Mouse (Mus musculus) MEL (cell line): ENCODE data around the gene Cyp1a2. TPM values are rescaled to one million over a fixed set of nuclear protein-coding genes. Genes with fewer than 3 reads are reported as not detected.

Experiments
- DNase-seq: peaks from one replicate; pipeline ENCODE4 v3.0.0; 2011; ENCODE audit warnings: low read depth, low spot score
- H3K27ac ChIP-seq: 2 replicates; pipeline ENCODE4 v1.5.1; 2012; ENCODE audit warnings: low read depth, mild to moderate bottlenecking, control low read depth, low read length, moderate library complexity; ENCODE audit not compliant: control insufficient read depth
- H3K27me3 ChIP-seq, 2 experiments: fragments of 150-350 bp in 1 of 2; sonication (generic) in 1 of 2; 2 replicates each; pipeline ENCODE4 v1.6.1; 2012; ENCODE audit warnings: low read length in 2 of 2, mild to moderate bottlenecking in 2 of 2, improper control_type of control experiment in 1 of 2, moderate library complexity in 1 of 2; ENCODE audit not compliant: insufficient read depth in 2 of 2, control insufficient read depth in 1 of 2
- H3K36me3 ChIP-seq, 2 experiments: 2 replicates each; pipeline ENCODE4 v1.6.1; 2012 to 2014; ENCODE audit warnings: low read length in 2 of 2, improper control_type of control experiment in 1 of 2, inconsistent platforms in 1 of 2, mild to moderate bottlenecking in 1 of 2; ENCODE audit not compliant: insufficient read depth in 2 of 2, control insufficient read depth in 1 of 2
- H3K4me1 ChIP-seq, 2 experiments: fragments of 150-350 bp in 1 of 2; sonication (generic) in 1 of 2; 2 replicates each; pipeline ENCODE4 v1.6.1; 2012; ENCODE audit warnings: low read length in 2 of 2, improper control_type of control experiment in 1 of 2, mild to moderate bottlenecking in 1 of 2; ENCODE audit not compliant: insufficient read depth in 2 of 2, control insufficient read depth in 1 of 2
- H3K4me3 ChIP-seq, 2 experiments: fragments of 150-350 bp in 1 of 2; sonication (generic) in 1 of 2; 2 replicates each; pipeline ENCODE4 v1.5.1; 2012; ENCODE audit warnings: low read depth in 2 of 2, low read length in 2 of 2, mild to moderate bottlenecking in 2 of 2, moderate library complexity in 2 of 2, control low read depth in 1 of 2, improper control_type of control experiment in 1 of 2; ENCODE audit not compliant: control insufficient read depth in 1 of 2, insufficient read depth in 1 of 2
- H3K79me2 ChIP-seq: 2 replicates; pipeline ENCODE4 v1.6.1; 2012; ENCODE audit warnings: mild to moderate bottlenecking, low read length, moderate library complexity; ENCODE audit not compliant: control insufficient read depth, poor library complexity, insufficient read depth
- H3K9ac ChIP-seq: 2 replicates; pipeline ENCODE4 v1.6.1; 2012; ENCODE audit warnings: low read depth, mild to moderate bottlenecking, control low read depth, low read length, moderate library complexity; ENCODE audit not compliant: control insufficient read depth, poor library complexity, severe bottlenecking
- H3K9me3 ChIP-seq: fragments of 150-350 bp; sonication (generic); replicated peaks from 2 replicates; pipeline ENCODE4 v1.6.1; 2012; ENCODE audit warnings: mild to moderate bottlenecking, low read length, improper control_type of control experiment, moderate library complexity; ENCODE audit not compliant: insufficient read depth
- BHLHE40 ChIP-seq: IDR thresholded peaks from 2 replicates; pipeline ENCODE4 v1.6.1; 2012; ENCODE audit warnings: low read depth, mild to moderate bottlenecking, inconsistent platforms, low read length, improper control_type of control experiment, borderline replicate concordance
- CHD1 ChIP-seq: IDR thresholded peaks from 2 replicates; pipeline ENCODE4 v1.6.1; 2012; ENCODE audit warnings: low read depth, mild to moderate bottlenecking, inconsistent platforms, low read length, improper control_type of control experiment
- CHD2 ChIP-seq: IDR thresholded peaks from 2 replicates; pipeline ENCODE4 v1.6.1; 2011; ENCODE audit warnings: low read length, improper control_type of control experiment
- CTCF ChIP-seq, 3 experiments: IDR thresholded peaks in 2 of 3; conservative IDR thresholded peaks in 1 of 3; 2 replicates each; pipeline ENCODE4 v1.5.1; 2011 to 2012; ENCODE audit warnings: low read length in 3 of 3, low read depth in 2 of 3, mild to moderate bottlenecking in 2 of 3, improper control_type of control experiment in 1 of 3, inconsistent platforms in 1 of 3, mixed read lengths in 1 of 3, moderate library complexity in 1 of 3; ENCODE audit not compliant: control insufficient read depth in 1 of 3, insufficient read depth in 1 of 3, poor library complexity in 1 of 3, severe bottlenecking in 1 of 3
- ELF1 ChIP-seq: IDR thresholded peaks from 2 replicates; pipeline ENCODE4 v1.6.1; 2014; ENCODE audit warnings: low read depth, mild to moderate bottlenecking, inconsistent platforms, low read length, improper control_type of control experiment, moderate library complexity
- EP300 ChIP-seq, 2 experiments: IDR thresholded peaks; 2 replicates each; pipeline ENCODE4 v1.6.1; 2011; ENCODE audit warnings: improper control_type of control experiment in 2 of 2, low read length in 2 of 2, low read depth in 1 of 2, mild to moderate bottlenecking in 1 of 2
- ETS1 ChIP-seq: IDR thresholded peaks from 2 replicates; pipeline ENCODE4 v1.6.1; 2012; ENCODE audit warnings: low read depth, mild to moderate bottlenecking, inconsistent platforms, low read length, improper control_type of control experiment, moderate library complexity
- GABPA ChIP-seq: IDR thresholded peaks from 2 replicates; pipeline ENCODE4 v1.6.1; 2012; ENCODE audit warnings: low read depth, mild to moderate bottlenecking, inconsistent platforms, low read length, improper control_type of control experiment, moderate library complexity
- GATA1 ChIP-seq: IDR thresholded peaks from 2 replicates; pipeline ENCODE4 v1.6.1; 2011; ENCODE audit warnings: low read depth, low read length, improper control_type of control experiment
- KAT2A ChIP-seq: conservative IDR thresholded peaks from 2 replicates; pipeline ENCODE4 v1.6.1; 2012; ENCODE audit warnings: low read depth, low read length, improper control_type of control experiment, inconsistent platforms
- MAFK ChIP-seq: IDR thresholded peaks from 2 replicates; pipeline ENCODE4 v1.6.1; 2011; ENCODE audit warnings: low read depth, mild to moderate bottlenecking, low read length, improper control_type of control experiment, borderline replicate concordance
- MAX ChIP-seq: IDR thresholded peaks from 2 replicates; pipeline ENCODE4 v1.6.1; 2011; ENCODE audit warnings: low read length, improper control_type of control experiment
- MAZ ChIP-seq: IDR thresholded peaks from 2 replicates; pipeline ENCODE4 v1.6.1; 2012; ENCODE audit warnings: low read depth, mild to moderate bottlenecking, inconsistent platforms, low read length, improper control_type of control experiment
- MEF2A ChIP-seq: IDR thresholded peaks from 2 replicates; pipeline ENCODE4 v1.6.1; 2014; ENCODE audit warnings: low read depth, mild to moderate bottlenecking, inconsistent platforms, low read length, improper control_type of control experiment; ENCODE audit not compliant: poor library complexity, insufficient replicate concordance, severe bottlenecking; ENCODE audit errors: extremely low read depth
- MYB ChIP-seq: IDR thresholded peaks from 2 replicates; pipeline ENCODE4 v1.6.1; 2011; ENCODE audit warnings: mild to moderate bottlenecking, low read depth, low read length, improper control_type of control experiment
- MYC ChIP-seq: IDR thresholded peaks from 2 replicates; pipeline ENCODE4 v1.6.1; 2011; ENCODE audit warnings: low read depth, mild to moderate bottlenecking, low read length, improper control_type of control experiment, moderate library complexity
- NRF1 ChIP-seq: IDR thresholded peaks from 2 replicates; pipeline ENCODE4 v1.6.1; 2014; ENCODE audit warnings: low read depth, mild to moderate bottlenecking, inconsistent platforms, low read length, improper control_type of control experiment, moderate library complexity; ENCODE audit not compliant: poor library complexity, insufficient read depth, severe bottlenecking
- POLR2A ChIP-seq, 2 experiments: IDR thresholded peaks; 2 replicates each; pipeline ENCODE4 v1.6.1; 2011 to 2012; ENCODE audit warnings: low read length in 2 of 2, mild to moderate bottlenecking in 2 of 2, control low read depth in 1 of 2, improper control_type of control experiment in 1 of 2, low read depth in 1 of 2, moderate library complexity in 1 of 2; ENCODE audit not compliant: control insufficient read depth in 1 of 2, insufficient read depth in 1 of 2, poor library complexity in 1 of 2
- POLR2AphosphoS2 ChIP-seq: IDR thresholded peaks from 2 replicates; pipeline ENCODE4 v1.6.1; 2011; ENCODE audit warnings: low read length, improper control_type of control experiment
- POLR2AphosphoS5 ChIP-seq: IDR thresholded peaks from 2 replicates; pipeline ENCODE4 v1.6.1; 2012; ENCODE audit warnings: low read depth, borderline replicate concordance, mild to moderate bottlenecking, inconsistent platforms, low read length, moderate library complexity, mixed read lengths
- SIN3A ChIP-seq: IDR thresholded peaks from 2 replicates; pipeline ENCODE4 v1.6.1; 2012; ENCODE audit warnings: low read length, improper control_type of control experiment, inconsistent platforms
- SMC3 ChIP-seq: IDR thresholded peaks from 2 replicates; pipeline ENCODE4 v1.6.1; 2011; ENCODE audit warnings: low read depth, low read length, improper control_type of control experiment
- TAL1 ChIP-seq: IDR thresholded peaks from 2 replicates; pipeline ENCODE4 v1.6.1; 2012; ENCODE audit warnings: mild to moderate bottlenecking, inconsistent platforms, low read length, moderate library complexity, mixed read lengths
- TBP ChIP-seq: IDR thresholded peaks from 2 replicates; pipeline ENCODE4 v1.8.0; 2011; ENCODE audit warnings: low read depth, low read length, improper control_type of control experiment
- TCF12 ChIP-seq: IDR thresholded peaks from 2 replicates; pipeline ENCODE4 v1.6.1; 2014; ENCODE audit warnings: low read depth, mild to moderate bottlenecking, inconsistent platforms, low read length, improper control_type of control experiment, moderate library complexity
- UBTF ChIP-seq: IDR thresholded peaks from 2 replicates; pipeline ENCODE4 v1.6.1; 2012; ENCODE audit warnings: low read depth, mild to moderate bottlenecking, inconsistent platforms, low read length, improper control_type of control experiment, moderate library complexity, borderline replicate concordance; ENCODE audit not compliant: insufficient read depth
- ZC3H11A ChIP-seq: IDR thresholded peaks from 2 replicates; pipeline ENCODE4 v1.6.1; 2012; ENCODE audit warnings: low read depth, mild to moderate bottlenecking, inconsistent platforms, low read length, improper control_type of control experiment
- ZKSCAN1 ChIP-seq: IDR thresholded peaks from 2 replicates; pipeline ENCODE4 v1.6.1; 2012; ENCODE audit warnings: low read depth, mild to moderate bottlenecking, inconsistent platforms, low read length, improper control_type of control experiment, moderate library complexity
- ZMIZ1 ChIP-seq: IDR thresholded peaks from 2 replicates; pipeline ENCODE4 v1.6.1; 2012; ENCODE audit warnings: low read depth, mild to moderate bottlenecking, inconsistent platforms, low read length, improper control_type of control experiment, moderate library complexity
- ZNF384 ChIP-seq: IDR thresholded peaks from 2 replicates; pipeline ENCODE4 v1.6.1; 2012; ENCODE audit warnings: low read depth, mild to moderate bottlenecking, inconsistent platforms, low read length, improper control_type of control experiment
- polyA plus RNA-seq, 2 experiments: library from polyadenylated mRNA; stranded (reverse) in 1 of 2; unstranded in 1 of 2; fragments of >175 nt in 1 of 2; fragments of >200 nt in 1 of 2; gene quantifications; 2 replicates each; pipeline versions ENCODE4 v1.2.1 to v1.2.4; 2012; ENCODE audit warnings: low replicate concordance in 2 of 2, low read depth in 1 of 2; ENCODE audit not compliant: insufficient read length in 2 of 2, insufficient read depth in 1 of 2, missing spikeins in 1 of 2
- total RNA-seq: library from RNA; depleted of rRNA; stranded (reverse); fragments of 300-350 nt; gene quantifications from 2 replicates; pipeline ENCODE4 v1.2.3, GENCODE M21; 2012

Gene Cyp1a2
- total and polyA plus RNA-seq, 3 experiments, result not detected

- no peak for TF ChIP-seq TAL1
- TF ChIP-seq EP300 (IDR thresholded peaks at IDR 0.05; ENCODE audit: low read depth in 1 of 2, low read length in 2 of 2), result peak; percentile 25 to 38; a peak in 3 of 4 replicates
- TF ChIP-seq ZKSCAN1, result no peak
- TF ChIP-seq ETS1, result peak; percentile 49; the same call in 1 of the 2 replicates
- TF ChIP-seq KAT2A, result no peak
- no peak for TF ChIP-seq GATA1
- no peak for TF ChIP-seq MAFK
- TF ChIP-seq MAX, result peak; percentile 80
- peak; percentile 65 for TF ChIP-seq MYC
- peak; percentile 99 for TF ChIP-seq SMC3
- peak; percentile 55; the same call in 1 of the 2 replicates for TF ChIP-seq ELF1
- TF ChIP-seq TBP, result no peak
- TF ChIP-seq ZMIZ1, result no peak
- no peak for TF ChIP-seq UBTF
- TF ChIP-seq CTCF (IDR thresholded peaks at IDR 0.05 in 2 of 3, conservative IDR thresholded peaks at IDR 0.05 in 1 of 3; ENCODE audit: control insufficient read depth in 1 of 3, insufficient read depth in 1 of 3, low read depth in 2 of 3, low read length in 3 of 3, poor library complexity in 1 of 3, severe bottlenecking in 1 of 3), result peak; percentile 76 to 100 (median 93)
- TF ChIP-seq MYB, result peak; percentile 40; the same call in 1 of the 2 replicates
- TF ChIP-seq CHD1, result no peak
These were observed 27.8 kb downstream of the Cyp1a2 start (continued) for GRCm38 (mm10) chr9:57655749-57656148.

GRCm38 (mm10) chr9:57654966-57655365 lies 28.5 kb downstream of the Cyp1a2 start:
- Histone ChIP-seq H3K4me1 (peaks cover 2 to 14% of the 10 kb centered on the region in 2 experiments; a peak in 3 of 4 replicates), H3K27ac (no peak overlapping the region)
- no peak for TF ChIP-seq MAZ
- no peak for TF ChIP-seq SIN3A
- no peak for TF ChIP-seq POLR2AphosphoS2
- TF ChIP-seq BHLHE40, result no peak
- TF ChIP-seq POLR2AphosphoS5, result no peak
- TF ChIP-seq MEF2A, result no peak
- no peak for TF ChIP-seq MYB
- TF ChIP-seq POLR2A (IDR thresholded peaks at IDR 0.05; ENCODE audit: control insufficient read depth in 1 of 2, insufficient read depth in 1 of 2, low read depth in 1 of 2, low read length in 2 of 2, poor library complexity in 1 of 2), result no peak
- no peak for TF ChIP-seq TCF12
- TF ChIP-seq GABPA, result no peak
- TF ChIP-seq ZKSCAN1, result no peak
- TF ChIP-seq NRF1, result no peak
- no peak for TF ChIP-seq EP300 (IDR thresholded peaks at IDR 0.05; ENCODE audit: low read depth in 1 of 2, low read length in 2 of 2)
- TF ChIP-seq ZC3H11A, result no peak
- no peak for TF ChIP-seq UBTF
- no peak for TF ChIP-seq TBP
- TF ChIP-seq SMC3, result no peak
- TF ChIP-seq ZNF384, result no peak
- no peak for TF ChIP-seq CHD2

More at GRCm38 (mm10) chr9:57654966-57655365, 28.5 kb downstream of the Cyp1a2 start:
- Histone ChIP-seq H3K4me3 (no peak overlapping the region), H3K27me3 (no peaks in the 10 kb centered on the region), H3K9ac (no peak overlapping the region), H3K79me2 (no peaks in the 10 kb centered on the region), H3K36me3 (peaks cover 0 to 12% of the 10 kb centered on the region in 2 experiments; a peak in 2 of 4 replicates), H3K9me3 (no peaks in the 10 kb centered on the region)
- DNase-seq, result no peak
